Mouse (Mus musculus): Measurements from ENCODE around the gene Plxna2. TPM values are rescaled to one million over a fixed set of nuclear protein-coding genes. Genes with fewer than 3 reads are reported as not detected.

Gene Plxna2
- total RNA-seq, 2 experiments from 2014 or later: 73.3 to 76.6 TPM

GRCm38 (mm10) chr1:194658459-194659160, 40.6 kb downstream of the Plxna2 start:
- no peak for DNase-seq (ENCODE audit: low spot score in 2 of 2)

- no peak for DNase-seq (ENCODE audit: low spot score in 2 of 2)
These were observed 42.6 kb downstream of the Plxna2 start for GRCm38 (mm10) chr1:194660426-194661119.

DNA sequence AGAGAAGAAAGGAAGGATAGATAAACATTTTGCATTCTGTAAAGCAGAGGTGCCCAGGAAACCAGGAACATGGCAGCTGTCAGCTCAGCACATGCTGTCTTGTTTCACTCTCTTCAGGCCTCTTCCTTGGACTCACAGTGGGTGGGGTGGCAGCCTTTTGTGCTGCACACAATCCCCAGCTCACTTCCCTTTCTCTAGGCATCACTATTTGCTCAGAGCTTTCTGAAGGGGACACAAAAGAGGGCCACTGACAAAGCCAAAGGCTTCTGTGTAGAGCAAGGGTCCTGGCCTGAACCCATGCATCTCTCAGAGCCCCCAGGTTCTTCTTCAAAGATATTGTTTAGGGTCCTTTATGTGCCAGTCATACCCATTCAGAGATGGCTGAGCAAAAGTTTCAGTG, 45.0 kb downstream of the Plxna2 start:
- DNase-seq (ENCODE audit: low spot score in 2 of 2): no peak

- no peak for DNase-seq (ENCODE audit: low spot score in 2 of 2)
These were observed 47.7 kb downstream of the Plxna2 start for GRCm38 (mm10) chr1:194665715-194666114.

GRCm38 (mm10) chr1:194671783-194672524, 53.9 kb downstream of the Plxna2 start:
- no peak for DNase-seq (ENCODE audit: low spot score in 2 of 2)

- DNase-seq (ENCODE audit: low spot score in 2 of 2): no peak
These were observed 54.5 kb downstream of the Plxna2 start for GRCm38 (mm10) chr1:194672525-194672894.

DNA sequence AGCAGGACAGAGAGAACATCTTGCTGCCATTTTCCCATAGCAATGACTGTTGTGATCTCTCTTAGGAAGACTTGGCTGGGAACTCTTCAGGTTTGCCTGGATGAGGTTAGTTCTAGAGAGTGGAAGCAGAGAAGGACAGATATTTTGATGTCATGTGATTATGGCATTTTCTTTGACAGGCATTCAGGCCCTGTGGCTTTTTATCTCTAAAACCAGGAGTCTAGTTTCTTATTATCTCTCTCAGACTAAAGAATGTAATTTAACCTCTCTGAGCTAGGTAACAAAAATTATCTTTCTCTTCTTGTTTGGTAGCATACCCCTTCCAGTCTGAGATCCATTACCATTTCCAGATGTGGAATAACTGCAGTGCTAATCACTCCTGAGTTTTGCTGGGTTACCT, 55.2 kb downstream of the Plxna2 start:
- no peak for DNase-seq (ENCODE audit: low spot score in 2 of 2)

GRCm38 (mm10) chr1:194675106-194675890, 57.3 kb downstream of the Plxna2 start:
- no peak for DNase-seq (ENCODE audit: low spot score in 2 of 2)

GRCm38 (mm10) chr1:194675891-194676200, 57.8 kb downstream of the Plxna2 start:
- no peak for DNase-seq (ENCODE audit: low spot score in 2 of 2)

- no peak for DNase-seq (ENCODE audit: low spot score in 2 of 2)
These were observed 59.9 kb downstream of the Plxna2 start for GRCm38 (mm10) chr1:194677878-194678277.

- DNase-seq (ENCODE audit: low spot score in 2 of 2): no peak
These were observed 61.1 kb downstream of the Plxna2 start for GRCm38 (mm10) chr1:194679147-194679546.

- DNase-seq (ENCODE audit: low spot score in 2 of 2): no peak
These were observed 62.1 kb downstream of the Plxna2 start for GRCm38 (mm10) chr1:194680136-194680535.

DNA sequence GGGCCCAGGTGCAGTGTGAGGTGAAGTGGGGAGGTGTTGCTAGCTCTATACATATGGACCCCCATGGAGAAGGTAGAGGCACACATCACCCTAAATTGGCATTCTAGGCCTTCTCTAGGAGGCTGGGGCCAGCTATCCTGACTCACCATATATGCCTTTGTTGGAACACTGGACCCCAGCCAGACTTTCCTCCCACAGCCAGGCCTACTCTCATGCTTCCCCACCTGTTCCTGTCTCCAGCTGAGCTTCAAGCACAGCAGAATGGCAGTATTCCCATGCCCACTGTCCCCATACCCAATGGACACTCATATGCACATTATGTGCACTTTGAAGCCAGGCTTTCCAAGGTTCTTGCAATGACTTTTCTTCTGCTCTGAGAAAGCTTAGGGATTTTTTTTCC, 64.0 kb downstream of the Plxna2 start:
- peak; percentile 88 for DNase-seq (ENCODE audit: low spot score in 2 of 2)

DNA sequence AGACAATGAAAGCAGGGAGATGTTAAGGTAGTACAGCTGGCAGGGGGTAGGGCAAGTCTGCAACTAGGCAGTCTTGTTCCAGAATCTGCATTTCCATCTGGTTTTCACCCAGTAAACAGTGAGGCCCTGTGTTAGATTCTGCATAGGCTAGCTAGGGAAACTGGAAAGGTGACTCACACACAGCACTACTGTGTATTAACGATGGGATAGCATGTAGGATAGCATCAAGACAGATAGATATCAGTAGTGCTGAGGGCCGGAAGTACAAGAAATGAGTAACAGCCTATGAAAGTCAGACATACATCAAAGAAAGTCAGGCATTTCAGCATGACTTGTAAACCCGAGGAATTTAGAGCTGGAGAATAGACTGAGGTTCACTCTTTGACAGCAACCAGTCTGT, 65.1 kb downstream of the Plxna2 start:
- DNase-seq (ENCODE audit: low spot score in 2 of 2): no peak

GRCm38 (mm10) chr1:194685896-194686295, 67.9 kb downstream of the Plxna2 start:
- peak; percentile 66 for DNase-seq (ENCODE audit: low spot score in 2 of 2)

GRCm38 (mm10) chr1:194687746-194688145, 69.7 kb downstream of the Plxna2 start:
- DNase-seq (ENCODE audit: low spot score in 2 of 2): no peak

DNA sequence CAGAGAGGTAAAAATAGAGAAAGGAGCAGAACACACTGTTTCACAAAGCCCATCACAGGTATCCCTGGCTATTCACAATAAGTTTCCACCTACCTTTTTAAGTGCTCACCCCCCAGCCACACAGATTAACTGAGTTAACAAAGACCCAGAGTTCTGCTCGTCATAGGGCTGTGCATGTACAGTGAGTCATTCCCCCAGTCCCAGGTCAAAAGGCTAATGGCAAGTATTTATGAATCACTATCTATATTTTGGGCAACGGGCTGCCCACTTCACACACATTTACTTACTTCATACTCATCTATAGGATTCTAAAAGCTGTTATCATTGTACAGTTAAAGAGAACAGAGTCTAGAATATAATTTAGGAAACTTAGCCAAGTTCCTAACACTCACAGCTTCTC, 70.1 kb downstream of the Plxna2 start:
- DNase-seq (ENCODE audit: low spot score in 2 of 2): no peak

DNA sequence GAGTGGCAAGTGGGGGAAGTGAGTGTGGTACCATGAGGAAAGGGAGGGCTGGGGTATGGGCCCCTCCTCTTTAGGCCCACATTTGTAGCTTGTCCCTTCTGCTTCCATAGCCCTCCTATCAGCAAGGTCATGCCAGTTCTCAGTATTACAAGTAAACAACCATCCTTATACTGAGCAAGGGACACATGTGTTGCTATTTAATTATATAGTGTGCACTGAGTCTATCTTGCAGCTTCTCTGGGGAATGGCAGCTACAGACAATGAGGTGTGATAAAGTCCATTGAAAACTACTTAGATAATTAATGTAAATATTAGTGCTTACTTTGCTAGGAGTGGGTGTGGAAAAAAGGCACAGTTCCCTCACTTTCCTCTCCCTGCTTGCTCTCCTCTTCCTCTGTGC, 75.0 kb downstream of the Plxna2 start:
- no peak for DNase-seq (ENCODE audit: low spot score in 2 of 2)

DNA sequence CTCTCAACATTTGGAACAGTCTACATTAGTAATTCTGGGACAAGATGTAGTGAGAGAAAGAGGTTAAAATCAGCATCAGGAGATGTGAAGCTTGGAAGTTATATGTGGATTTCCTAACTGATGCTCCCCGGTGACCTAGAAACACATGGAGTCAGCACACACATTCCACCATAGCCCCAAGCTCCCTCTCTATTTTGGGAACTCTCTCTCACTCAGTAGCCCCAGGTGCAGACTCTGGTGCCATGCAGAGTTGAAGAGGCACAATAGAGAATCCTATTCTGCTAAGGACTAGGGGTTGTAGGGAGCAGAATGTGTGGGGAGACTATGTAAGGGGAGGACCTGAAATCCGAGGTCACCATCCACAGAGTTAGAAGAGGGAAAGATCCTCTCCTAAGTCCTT, 75.5 kb downstream of the Plxna2 start:
- no peak for DNase-seq (ENCODE audit: low spot score in 2 of 2)

GRCm38 (mm10) chr1:194694805-194695204, 76.8 kb downstream of the Plxna2 start:
- DNase-seq (ENCODE audit: low spot score in 2 of 2): no peak

GRCm38 (mm10) chr1:194697439-194697838, 79.4 kb downstream of the Plxna2 start:
- DNase-seq (ENCODE audit: low spot score in 2 of 2): no peak

DNA sequence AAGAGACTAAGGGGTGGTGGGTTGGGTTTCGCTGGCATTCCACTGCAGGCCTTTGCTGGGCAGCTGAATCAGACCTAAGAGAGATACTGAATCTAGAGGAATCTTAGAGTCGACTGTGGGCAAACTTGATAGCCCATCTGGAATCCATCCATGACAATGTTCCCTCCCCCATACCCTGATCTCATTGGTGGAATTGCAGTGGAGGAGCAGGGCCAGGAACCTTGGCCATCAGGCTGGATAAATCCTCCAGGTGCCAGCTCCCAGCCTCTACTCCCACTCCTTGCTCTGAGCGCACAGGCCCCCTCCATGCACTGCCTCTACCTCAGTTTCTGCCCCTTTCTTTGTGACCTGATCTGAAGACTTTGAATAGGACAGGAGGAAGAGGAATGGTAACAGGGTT, 81.3 kb downstream of the Plxna2 start:
- no peak for DNase-seq (ENCODE audit: low spot score in 2 of 2)

Data from left cerebral cortex, adult 18-20 months (tissue).